Comparison of ENCODE assay signal across 8 mouse cellular contexts in genomic region chr7:6156901-6157472, GRCm38 (mm10). TPM values are rescaled to one million over a fixed set of nuclear protein-coding genes. Genes with fewer than 3 reads are reported as not detected.
DNase-seq lines count a peak whose midpoint lies in the region; ATAC-seq and TF ChIP-seq lines count a peak whose summit lies in the region.

No protein-coding gene starts in this region.

- WGBS in heart, embryonic 13.5 days = 47% methylated on average over 9 of the region's 9 CpGs
- 26% methylated on average over 9 of the region's 9 CpGs for WGBS in intestine, postnatal 0 days
- 77% methylated on average over 9 of the region's 9 CpGs for WGBS in midbrain, embryonic 13.5 days

- no peaks in the 10 kb centered on the region for H3K9me3 ChIP-seq in heart, embryonic 13.5 days
- no peaks in the 10 kb centered on the region for H3K9me3 ChIP-seq in intestine, postnatal 0 days (ENCODE audit: control insufficient read depth)
- H3K9me3 ChIP-seq in midbrain, embryonic 13.5 days = no peaks in the 10 kb centered on the region

- peak overlapping the region; percentile 79 for H3K4me2 ChIP-seq in heart, embryonic 13.5 days
- H3K4me2 ChIP-seq in intestine, postnatal 0 days (replicated peaks; ENCODE audit: low read depth) = peak overlapping the region; percentile 81
- peak overlapping the region; percentile 94 for H3K4me2 ChIP-seq in midbrain, embryonic 13.5 days (replicated peaks)

- peaks cover 39% of the 10 kb centered on the region for H3K4me1 ChIP-seq in heart, embryonic 13.5 days
- H3K4me1 ChIP-seq in intestine, postnatal 0 days (replicated peaks; ENCODE audit: control insufficient read depth, insufficient read depth, low read length) = peaks cover 13% of the 10 kb centered on the region; the same call in 1 of the 2 replicates
- H3K4me1 ChIP-seq in midbrain, embryonic 13.5 days (replicated peaks) = peaks cover 29% of the 10 kb centered on the region

- no peak for ATAC-seq in heart, embryonic 13.5 days (ENCODE audit: extremely low read depth, insufficient number of reproducible peaks, low FRiP score, low TSS enrichment)
- ATAC-seq in intestine, postnatal 0 days = no peak
- no peak for ATAC-seq in midbrain, embryonic 13.5 days

- no peaks in the 10 kb centered on the region for H3K27me3 ChIP-seq in heart, embryonic 13.5 days (replicated peaks)
- no peaks in the 10 kb centered on the region for H3K27me3 ChIP-seq in intestine, postnatal 0 days (replicated peaks; ENCODE audit: control insufficient read depth, insufficient read depth, low read length)
- H3K27me3 ChIP-seq in midbrain, embryonic 13.5 days = no peaks in the 10 kb centered on the region

- no peak for DNase-seq in heart, postnatal 36 days
- peak; percentile 16 for DNase-seq in c-Kit-positive CD71-positive TER-119-positive erythroid progenitor cells, embryonic 14.5 days (ENCODE audit: low spot score)
- no peak for DNase-seq in spleen, postnatal 4 days (ENCODE audit: low spot score in 2 of 2)
- no peak for DNase-seq in adrenal gland, adult 8-10 months
- no peak for DNase-seq in frontal cortex, postnatal 14 days (ENCODE audit: low spot score in 2 of 2)

- H3K36me3 ChIP-seq in heart, embryonic 13.5 days = no peaks in the 10 kb centered on the region
- no peaks in the 10 kb centered on the region for H3K36me3 ChIP-seq in intestine, postnatal 0 days (ENCODE audit: control insufficient read depth, insufficient read depth)
- H3K36me3 ChIP-seq in midbrain, embryonic 13.5 days = no peaks in the 10 kb centered on the region

- no peak for TF ChIP-seq CTCF in intestine, postnatal 0 days (IDR thresholded peaks at IDR 0.05; ENCODE audit: low read depth)

- intact Hi-C loops in heart, postnatal 36 days (cut with DNase I) = loop anchor here (1.0 kb wide), 1 partner anchor 14 kb away; no protein-coding TSS in a partner anchor

- peak overlapping the region; percentile 96; the same call in 1 of the 2 replicates for H3K27ac ChIP-seq in heart, embryonic 13.5 days (replicated peaks)
- H3K27ac ChIP-seq in intestine, postnatal 0 days (ENCODE audit: low read depth, low read length) = peak overlapping the region; percentile 93; the same call in 1 of the 2 replicates
- no peak overlapping the region for H3K27ac ChIP-seq in midbrain, embryonic 13.5 days

- H3K4me3 ChIP-seq in heart, embryonic 13.5 days = peak overlapping the region; percentile 71
- H3K4me3 ChIP-seq in intestine, postnatal 0 days (ENCODE audit: low read depth, low read length) = peak overlapping the region; percentile 78
- H3K4me3 ChIP-seq in midbrain, embryonic 13.5 days (replicated peaks) = peak overlapping the region; percentile 68

- H3K9ac ChIP-seq in heart, embryonic 13.5 days = peak overlapping the region; percentile 91
- H3K9ac ChIP-seq in intestine, postnatal 0 days (ENCODE audit: low read depth, low read length) = no peak overlapping the region
- peak overlapping the region; percentile 47 for H3K9ac ChIP-seq in midbrain, embryonic 13.5 days (replicated peaks)

RNA-seq across cellular contexts. Expression of gene Zfp787, which starts 1.2 kb away (rescaled TPM):
- 19.1 and 20.0 TPM in 2 replicates for polyA plus RNA-seq in heart, embryonic 13.5 days (2015; fragmentation: Nextera tagmentation; extraction: Ambion mirVana)
- 10 to 100 TPM; 30.2 to 34.0 TPM for total RNA-seq in heart, postnatal 36 days (2021)
- 42.2 and 46.5 TPM in 2 replicates for polyA plus RNA-seq in intestine, postnatal 0 days (2015; fragmentation: Nextera tagmentation; extraction: Ambion mirVana)
- 22.4 and 27.6 TPM in 2 replicates for polyA plus RNA-seq in midbrain, embryonic 13.5 days (2015; fragmentation: Nextera tagmentation; extraction: Ambion mirVana)
- total RNA-seq in adrenal gland, adult 8-10 months (2022) = 10 to 100 TPM; 42.8 to 60.3 (median 58.4) TPM

RNA-seq across cellular contexts. Expression of gene Zfp444, which starts 15.0 kb away (rescaled TPM):
- polyA plus RNA-seq in heart, embryonic 13.5 days (2015; fragmentation: Nextera tagmentation; extraction: Ambion mirVana) = 26.8 and 34.0 TPM in 2 replicates
- 10 to 100 TPM in 1 of 2 experiments, 1 to 10 TPM in 1; 9.4 to 11.4 TPM for total RNA-seq in heart, postnatal 36 days (2021)
- polyA plus RNA-seq in intestine, postnatal 0 days (2015; fragmentation: Nextera tagmentation; extraction: Ambion mirVana) = 18.5 and 18.7 TPM in 2 replicates
- 84.7 and 95.4 TPM in 2 replicates for polyA plus RNA-seq in midbrain, embryonic 13.5 days (2015; fragmentation: Nextera tagmentation; extraction: Ambion mirVana)
- total RNA-seq in adrenal gland, adult 8-10 months (2022) = 10 to 100 TPM; 33.7 to 39.7 (median 35.2) TPM

RNA-seq across cellular contexts. Expression of gene Galp, which starts 39.9 kb away (rescaled TPM):
- not detected in 2 replicates for polyA plus RNA-seq in heart, embryonic 13.5 days (2015; fragmentation: Nextera tagmentation; extraction: Ambion mirVana)
- not detected for total RNA-seq in heart, postnatal 36 days (2021)
- polyA plus RNA-seq in intestine, postnatal 0 days (2015; fragmentation: Nextera tagmentation; extraction: Ambion mirVana) = not detected in 2 replicates
- polyA plus RNA-seq in midbrain, embryonic 13.5 days (2015; fragmentation: Nextera tagmentation; extraction: Ambion mirVana) = not detected in 2 replicates
- not detected for total RNA-seq in adrenal gland, adult 8-10 months (2022)
